Mouse (Mus musculus) ES-Bruce4 (cell line): ENCODE data around the gene Hnrnpa3.

Experiments used
- CTCF ChIP-seq: IDR thresholded peaks from one replicate; pipeline ENCODE4 v1.8.1; 2011; ENCODE audit warnings: low read depth, low read length
- POLR2A ChIP-seq: IDR thresholded peaks from one replicate; pipeline ENCODE4 v1.8.1; 2011; ENCODE audit warnings: low read length; ENCODE audit not compliant: insufficient read depth

- TF ChIP-seq CTCF: no peak
- TF ChIP-seq POLR2A: no peak
Measured at GRCm38 (mm10) chr2:75656924-75657323, 2.1 kb upstream of the Hnrnpa3 start.
